Mouse (Mus musculus) hindbrain, embryonic 12.5 days (tissue): ENCODE measurements around the gene Flrt1. TPM values are rescaled to one million over a fixed set of nuclear protein-coding genes. Genes with fewer than 3 reads are reported as not detected.

Experiments
- ATAC-seq: fragments of 200-750 bp; cut with Nextera tagmentation; 2 replicates; pipeline ENCODE4 v1.8.0; 2017; ENCODE audit warnings: moderate TSS enrichment; ENCODE audit not compliant: low FRiP score
- H3K27ac ChIP-seq: fragments of 300-500 bp; sonication (generic); 2 replicates; pipeline ENCODE4 v1.5.1; 2016; ENCODE audit warnings: mild to moderate bottlenecking
- H3K27me3 ChIP-seq: fragments of 300-500 bp; sonication (generic); 2 replicates; pipeline ENCODE4 v1.6.1; 2016; ENCODE audit warnings: mild to moderate bottlenecking
- H3K36me3 ChIP-seq: fragments of 300-500 bp; sonication (generic); 2 replicates; pipeline ENCODE4 v1.6.1; 2016; ENCODE audit warnings: mild to moderate bottlenecking
- H3K4me1 ChIP-seq: fragments of 300-500 bp; sonication (generic); 2 replicates; pipeline ENCODE4 v1.6.1; 2016
- H3K4me2 ChIP-seq: fragments of 300-500 bp; sonication (generic); replicated peaks from 2 replicates; pipeline ENCODE4 v1.6.1; 2016; ENCODE audit warnings: mild to moderate bottlenecking
- H3K4me3 ChIP-seq: fragments of 300-500 bp; sonication (generic); 2 replicates; pipeline ENCODE4 v1.5.1; 2016; ENCODE audit warnings: mild to moderate bottlenecking
- H3K9ac ChIP-seq: fragments of 300-500 bp; sonication (generic); 2 replicates; pipeline ENCODE4 v1.6.1; 2016; ENCODE audit warnings: mild to moderate bottlenecking, moderate library complexity
- H3K9me3 ChIP-seq: fragments of 300-500 bp; sonication (generic); replicated peaks from 2 replicates; pipeline ENCODE4 v1.6.1; 2016; ENCODE audit warnings: mild to moderate bottlenecking
- WGBS: fragments of 180-500 bp; shearing (Covaris S2); methylation state at CpG from one replicate; pipeline ENCODE4 v1.1.7; 2016; 5-methylcytosine and 5-hydroxymethylcytosine counted together
- polyA plus RNA-seq: library from polyadenylated mRNA; unstranded; fragments of >200 nt; fragmentation: Nextera tagmentation; extraction: Ambion mirVana; gene quantifications from 2 replicates; pipeline ENCODE4 v1.2.1, GENCODE M21; 2016

Flrt1 gene
- 5.5 and 6.6 TPM in 2 replicates for polyA plus RNA-seq

GRCm38 (mm10) chr19:7105544-7105943, at the start of gene Flrt1:
Flrt1 (minus strand) TSS chr19:7105729.
- Histone ChIP-seq H3K9ac (peak within 1 kb of the TSS; percentile 25; the same call in 1 of the 2 replicates), H3K4me3 (no peak within 1 kb of the TSS), H3K27ac (peak within 1 kb of the TSS; percentile 72), H3K4me2 (no peak within 1 kb of the TSS), H3K27me3 (peaks cover 23% of the 10 kb centered on the region), H3K4me1 (peaks cover 59% of the 10 kb centered on the region), H3K9me3 (no peaks in the 10 kb centered on the region), H3K36me3 (no peaks in the 10 kb centered on the region)
- 28% methylated on average over 9 of the region's 9 CpGs for WGBS
- ATAC-seq = no peak

DNA sequence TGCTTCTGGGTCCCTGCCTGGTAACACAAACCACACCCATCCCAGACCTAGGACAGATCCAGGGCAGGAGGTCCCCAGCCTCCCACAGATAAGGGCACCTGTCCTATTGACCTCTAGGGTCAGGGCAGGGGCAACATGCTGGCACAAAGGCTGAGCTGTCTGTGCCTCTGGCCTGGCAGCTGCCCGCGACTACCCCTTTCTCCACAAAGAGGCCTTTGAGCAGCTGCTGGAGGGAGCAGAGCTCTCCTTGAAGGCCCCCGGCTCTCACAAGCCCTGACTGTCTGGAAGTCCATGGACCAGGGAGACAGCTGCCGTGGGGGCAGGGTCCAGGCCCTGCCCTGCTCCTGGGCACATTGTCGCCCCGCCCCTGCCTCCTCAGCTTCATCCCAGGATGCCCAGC, 49.7 kb upstream of the Flrt1 start:
- WGBS = 42% methylated on average over 6 of the region's 6 CpGs
- H3K4me1 ChIP-seq = peaks cover 74% of the 10 kb centered on the region
- H3K27ac ChIP-seq = peak overlapping the region; percentile 68
- no peaks in the 10 kb centered on the region for H3K36me3 ChIP-seq
- H3K4me3 ChIP-seq = no peak overlapping the region
- ATAC-seq = no peak; the same call in 1 of the 2 replicates
- no peaks in the 10 kb centered on the region for H3K9me3 ChIP-seq
- H3K4me2 ChIP-seq = no peak overlapping the region
- H3K9ac ChIP-seq = no peak overlapping the region
- peaks cover 28% of the 10 kb centered on the region for H3K27me3 ChIP-seq

DNA sequence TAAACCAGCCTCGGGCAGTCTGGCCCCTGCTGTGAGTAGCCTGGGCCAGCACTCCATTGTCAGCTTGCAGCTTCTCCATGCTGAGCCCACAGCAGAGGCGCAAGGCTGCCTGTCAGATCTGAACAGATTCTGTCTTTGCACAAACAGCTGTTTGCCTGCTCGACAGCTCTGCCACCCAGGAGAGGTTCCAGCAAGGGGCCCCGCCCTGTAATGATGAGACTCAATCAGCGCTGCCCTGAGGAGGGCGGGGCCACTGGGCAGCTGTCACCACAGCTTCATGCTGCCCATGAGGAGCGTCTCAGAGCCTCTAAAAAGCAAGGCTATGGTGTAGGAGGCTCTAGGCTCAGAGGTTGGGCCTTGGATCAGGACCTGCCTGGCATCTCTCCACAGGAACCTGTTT, 47.7 kb upstream of the Flrt1 start:
- Histone ChIP-seq H3K4me2 (no peak overlapping the region), H3K9ac (0 out of 2 replicates have a peak overlapping the region, but pooled peaks have one; percentile 23), H3K4me1 (peaks cover 86% of the 10 kb centered on the region), H3K27ac (peak overlapping the region; percentile 68), H3K36me3 (no peaks in the 10 kb centered on the region), H3K4me3 (no peak overlapping the region), H3K27me3 (peaks cover 17% of the 10 kb centered on the region), H3K9me3 (no peaks in the 10 kb centered on the region)
- WGBS = 17% methylated on average over 7 of the region's 7 CpGs
- ATAC-seq = 0 out of 2 replicates have a peak, but pooled peaks have one; percentile 20

- no peak overlapping the region for H3K9ac ChIP-seq
- H3K4me2 ChIP-seq = no peak overlapping the region
- peaks cover 80% of the 10 kb centered on the region for H3K4me1 ChIP-seq
- no peak overlapping the region for H3K4me3 ChIP-seq
- WGBS = 74% methylated on average over 6 of the region's 6 CpGs
- no peaks in the 10 kb centered on the region for H3K36me3 ChIP-seq
- H3K9me3 ChIP-seq = no peaks in the 10 kb centered on the region
- ATAC-seq = no peak
- peaks cover 19% of the 10 kb centered on the region for H3K27me3 ChIP-seq
- no peak overlapping the region for H3K27ac ChIP-seq
These were observed 46.6 kb upstream of the Flrt1 start for GRCm38 (mm10) chr19:7151927-7152653.

DNA sequence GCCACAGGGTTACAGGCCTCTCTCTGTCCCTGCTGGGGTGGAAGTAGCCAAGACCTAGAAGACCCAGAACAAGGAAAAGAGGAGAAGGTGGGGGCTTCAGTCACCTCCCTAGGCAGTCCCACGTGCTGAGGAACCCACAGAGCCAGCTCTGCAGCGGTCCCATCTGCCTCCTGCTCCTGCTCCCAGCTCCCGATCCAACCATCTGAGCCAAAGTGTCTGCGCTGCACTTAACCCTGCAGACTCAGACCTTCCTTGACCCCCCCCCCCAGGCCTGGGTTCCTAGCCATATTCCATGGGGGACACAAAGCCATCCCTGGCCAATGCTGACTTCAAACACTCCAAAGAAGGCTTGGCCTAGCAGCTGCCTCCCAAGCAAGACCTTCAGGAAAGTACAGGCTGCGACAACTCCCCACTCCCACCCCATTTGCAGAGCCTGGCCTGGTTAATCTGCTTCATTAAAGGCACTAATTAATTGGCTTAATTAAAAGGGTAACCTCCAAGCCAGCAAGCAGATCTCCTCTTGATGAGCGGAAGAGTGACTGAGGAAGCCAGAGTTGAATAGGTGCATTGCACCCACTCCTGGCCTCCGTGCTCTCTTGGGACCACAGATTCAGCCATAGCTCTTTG, 45.9 kb upstream of the Flrt1 start:
- no peaks in the 10 kb centered on the region for H3K9me3 ChIP-seq
- peaks cover 17% of the 10 kb centered on the region for H3K27me3 ChIP-seq
- no peak overlapping the region for H3K27ac ChIP-seq
- ATAC-seq = no peak
- peaks cover 75% of the 10 kb centered on the region for H3K4me1 ChIP-seq
- 72% methylated on average over 7 of the region's 7 CpGs for WGBS
- no peaks in the 10 kb centered on the region for H3K36me3 ChIP-seq
- no peak overlapping the region for H3K4me2 ChIP-seq
- no peak overlapping the region for H3K4me3 ChIP-seq
- 0 out of 2 replicates have a peak overlapping the region, but pooled peaks have one; percentile 13 for H3K9ac ChIP-seq

DNA sequence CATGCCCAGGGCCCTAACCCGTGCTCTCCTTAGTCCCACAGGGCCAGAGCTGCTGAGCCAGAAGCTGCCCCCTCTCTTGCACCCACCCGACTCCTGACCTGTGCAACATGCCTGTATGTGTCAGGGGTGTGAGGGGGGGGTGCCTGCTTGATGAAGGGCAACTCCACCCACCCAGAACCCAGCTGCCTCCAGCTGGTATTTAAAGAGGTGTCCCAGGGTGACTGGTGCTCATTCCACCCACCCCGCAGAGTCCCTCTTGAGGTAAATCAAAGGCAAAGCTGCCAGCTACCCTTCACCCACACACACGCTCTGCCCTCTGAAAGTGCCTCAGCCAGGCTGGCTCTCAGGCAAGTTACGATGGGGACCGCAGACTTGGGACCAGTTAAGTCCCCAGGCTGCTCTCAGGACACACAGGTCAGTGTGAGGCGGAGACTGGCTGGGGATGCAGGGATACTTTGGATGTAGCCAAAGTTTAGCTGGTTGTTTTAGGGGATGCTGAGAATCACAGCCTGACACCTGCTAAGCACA, 43.7 kb upstream of the Flrt1 start:
- Histone ChIP-seq H3K4me2 (no peak overlapping the region), H3K9me3 (no peaks in the 10 kb centered on the region), H3K4me3 (no peak overlapping the region), H3K4me1 (peaks cover 57% of the 10 kb centered on the region), H3K36me3 (no peaks in the 10 kb centered on the region), H3K27me3 (peaks cover 26% of the 10 kb centered on the region), H3K27ac (no peak overlapping the region), H3K9ac (no peak overlapping the region)
- WGBS = 58% methylated on average over 7 of the region's 7 CpGs
- ATAC-seq = no peak

DNA sequence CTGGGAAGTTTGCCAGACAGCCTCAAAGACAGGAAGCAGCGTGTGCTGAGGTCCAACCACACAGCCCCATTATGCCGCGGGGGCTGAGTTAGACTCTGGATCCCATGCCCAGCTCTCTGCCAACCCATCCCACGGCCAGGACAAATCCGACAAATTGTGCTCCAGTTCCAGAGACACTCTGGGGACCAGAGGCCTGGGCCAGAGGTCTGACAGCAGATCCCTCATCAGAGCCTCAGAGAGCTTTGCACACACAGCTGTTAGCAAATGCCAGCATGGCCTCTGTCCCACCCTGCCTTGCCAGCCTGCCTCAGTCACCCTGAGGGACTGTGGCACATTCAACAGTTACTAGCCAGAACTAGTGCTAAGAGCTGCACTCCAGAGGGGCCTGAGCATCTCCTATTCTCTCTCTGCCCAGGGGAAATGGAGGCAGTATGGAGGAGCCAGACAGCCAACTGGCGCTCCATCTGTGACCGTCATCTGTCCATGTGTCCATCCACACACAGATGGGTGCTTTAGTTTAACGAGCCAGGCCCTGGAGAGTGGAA, 43.1 kb upstream of the Flrt1 start:
- 0 out of 2 replicates have a peak overlapping the region, but pooled peaks have one; percentile 3 for H3K9ac ChIP-seq
- no peaks in the 10 kb centered on the region for H3K9me3 ChIP-seq
- no peak overlapping the region for H3K4me2 ChIP-seq
- H3K4me3 ChIP-seq = no peak overlapping the region
- H3K36me3 ChIP-seq = no peaks in the 10 kb centered on the region
- H3K4me1 ChIP-seq = peaks cover 61% of the 10 kb centered on the region
- ATAC-seq = no peak
- 62% methylated on average over 8 of the region's 8 CpGs for WGBS
- peaks cover 26% of the 10 kb centered on the region for H3K27me3 ChIP-seq
- peak overlapping the region; percentile 25; the same call in 1 of the 2 replicates for H3K27ac ChIP-seq

GRCm38 (mm10) chr19:7148096-7148495, 42.6 kb upstream of the Flrt1 start:
- H3K4me2 ChIP-seq = no peak overlapping the region
- H3K27ac ChIP-seq = peak overlapping the region; percentile 25; the same call in 1 of the 2 replicates
- peaks cover 61% of the 10 kb centered on the region for H3K4me1 ChIP-seq
- peaks cover 26% of the 10 kb centered on the region for H3K27me3 ChIP-seq
- 45% methylated on average over 4 of the region's 4 CpGs for WGBS
- H3K36me3 ChIP-seq = no peaks in the 10 kb centered on the region
- no peak for ATAC-seq
- H3K9ac ChIP-seq = peak overlapping the region; percentile 3; the same call in 1 of the 2 replicates
- no peak overlapping the region for H3K4me3 ChIP-seq
- H3K9me3 ChIP-seq = no peaks in the 10 kb centered on the region

DNA sequence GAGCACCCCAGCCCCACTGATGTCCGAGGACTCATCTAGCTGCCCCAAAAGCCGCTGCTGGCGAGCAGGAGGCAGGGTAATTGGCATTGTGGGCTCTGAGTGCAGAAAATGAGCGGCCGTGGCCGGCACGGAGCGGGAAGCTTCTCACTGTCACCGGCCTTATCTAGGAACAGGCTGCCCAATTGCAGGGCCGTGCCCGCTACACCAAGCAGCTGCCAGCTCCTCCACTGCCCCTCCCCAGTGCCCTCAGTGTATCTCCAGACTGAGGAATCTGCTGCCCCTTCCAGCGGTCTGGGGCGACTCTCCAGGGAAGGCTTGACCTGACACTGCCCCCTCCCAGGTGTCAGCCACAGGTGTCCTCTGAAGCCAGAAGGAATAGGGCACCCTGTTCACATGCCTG, 40.8 kb upstream of the Flrt1 start:
- no peak for ATAC-seq
- Histone ChIP-seq H3K36me3 (no peaks in the 10 kb centered on the region), H3K4me2 (no peak overlapping the region), H3K27ac (no peak overlapping the region), H3K4me1 (peaks cover 65% of the 10 kb centered on the region), H3K9ac (no peak overlapping the region), H3K9me3 (no peaks in the 10 kb centered on the region), H3K4me3 (no peak overlapping the region), H3K27me3 (peaks cover 26% of the 10 kb centered on the region)
- WGBS = 78% methylated on average over 13 of the region's 13 CpGs

GRCm38 (mm10) chr19:7144458-7144857, 38.9 kb upstream of the Flrt1 start:
- 75% methylated on average over 3 of the region's 3 CpGs for WGBS
- H3K27ac ChIP-seq = no peak overlapping the region
- H3K36me3 ChIP-seq = no peaks in the 10 kb centered on the region
- H3K27me3 ChIP-seq = peaks cover 26% of the 10 kb centered on the region
- no peak for ATAC-seq
- no peak overlapping the region for H3K4me3 ChIP-seq
- peaks cover 69% of the 10 kb centered on the region for H3K4me1 ChIP-seq
- H3K4me2 ChIP-seq = peak overlapping the region; percentile 52
- H3K9me3 ChIP-seq = no peaks in the 10 kb centered on the region
- H3K9ac ChIP-seq = no peak overlapping the region

- peak overlapping the region; percentile 52 for H3K4me2 ChIP-seq
- H3K4me1 ChIP-seq = peaks cover 69% of the 10 kb centered on the region
- peak overlapping the region; percentile 42 for H3K9ac ChIP-seq
- WGBS = under 1% methylated on average over 20 of the region's 20 CpGs
- H3K27ac ChIP-seq = peak overlapping the region; percentile 35; the same call in 1 of the 2 replicates
- peak overlapping the region; percentile 19 for H3K4me3 ChIP-seq
- H3K9me3 ChIP-seq = no peaks in the 10 kb centered on the region
- H3K27me3 ChIP-seq = peaks cover 23% of the 10 kb centered on the region
- no peaks in the 10 kb centered on the region for H3K36me3 ChIP-seq
- ATAC-seq = peak; percentile 14; the same call in 1 of the 2 replicates
These were observed 38.3 kb upstream of the Flrt1 start for GRCm38 (mm10) chr19:7143854-7144253.
